Mouse (Mus musculus): ENCODE data around the gene D230025D16Rik. TPM values are rescaled to one million over a fixed set of nuclear protein-coding genes. Genes with fewer than 3 reads are reported as not detected.

Gene D230025D16Rik
- total RNA-seq, 1 experiment: 41.7 TPM

DNA sequence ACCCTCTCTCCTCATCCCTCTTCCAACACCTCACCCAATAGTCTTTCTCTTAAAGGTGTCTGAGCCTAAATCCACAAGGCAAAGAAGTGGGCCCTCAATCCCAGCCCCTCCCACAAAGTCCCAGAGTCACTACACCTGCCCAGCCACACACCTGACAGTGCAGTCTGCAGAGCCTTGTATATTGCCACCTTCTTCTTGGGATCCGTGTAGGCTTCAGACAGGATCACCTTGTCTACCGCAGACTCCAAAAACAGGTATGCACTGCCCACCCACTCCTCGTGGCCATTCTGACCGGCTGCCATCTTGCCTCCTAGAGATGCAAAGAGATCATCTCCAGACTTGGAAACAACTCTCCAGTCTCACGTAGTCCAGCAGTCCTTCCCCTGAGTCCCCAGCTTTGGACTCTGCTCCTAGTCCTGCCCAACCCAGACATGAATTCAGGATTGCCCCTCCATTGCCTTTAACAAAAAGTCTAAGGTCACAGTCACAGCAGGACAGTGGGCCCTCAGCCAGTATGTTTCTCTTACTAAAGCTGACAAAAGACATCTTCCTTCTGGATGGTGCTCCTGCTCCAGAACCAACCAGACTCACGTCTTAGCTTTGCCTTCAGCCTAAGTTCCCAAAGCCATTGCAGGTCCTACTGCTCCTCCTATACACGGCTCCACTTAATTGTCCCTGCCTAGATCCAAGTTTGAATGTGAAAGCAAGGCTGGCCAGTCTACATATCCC is 35.6 kb downstream of the D230025D16Rik start:
- in situ Hi-C loops (cut with MboI; ENCODE audit: low sequenced_read_pairs in 2 of 2, unreplicated experiment in 2 of 2): loop anchor here in 1 of 2 experiments (25.0 kb wide), 1 partner anchor 623 kb away; the partner anchor contains the start of genes Ciao2b and Rrad
- Histone ChIP-seq H3K36me3 (ENCODE audit: control insufficient read depth, insufficient read depth, low read length, poor library complexity, severe bottlenecking) (no peaks in the 10 kb centered on the region), H3K9me3 (ENCODE audit: control insufficient read depth, insufficient read depth, low read depth, low read length) (no peaks in the 10 kb centered on the region), H3K4me3 (ENCODE audit: insufficient read depth in 1 of 2, low read depth in 1 of 2, low read length in 2 of 2, poor library complexity in 1 of 2, severe bottlenecking in 1 of 2) (no peak overlapping the region), H3K9ac (ENCODE audit: insufficient read depth, low read depth, low read length, poor library complexity, severe bottlenecking) (no peak overlapping the region), H3K27ac (ENCODE audit: insufficient read depth, low read depth, low read length, poor library complexity, severe bottlenecking) (no peak overlapping the region), H3K4me1 (ENCODE audit: control insufficient read depth in 2 of 2, insufficient read depth in 2 of 2, low read length in 2 of 2, poor library complexity in 1 of 2) (peaks cover 0 to 8% of the 10 kb centered on the region in 2 experiments; a peak in 2 of 4 replicates)
- no peak for DNase-seq (ENCODE audit: low read depth, low spot score)
- TF ChIP-seq MAFK (IDR thresholded peaks at IDR 0.05; ENCODE audit: insufficient read depth, low read depth, low read length): no peak
- no peak for TF ChIP-seq CHD2 (IDR thresholded peaks at IDR 0.05; ENCODE audit: low read depth, low read length)
- no peak for TF ChIP-seq ZNF384 (IDR thresholded peaks at IDR 0.05; ENCODE audit: low read depth, low read length)
- TF ChIP-seq ZC3H11A (IDR thresholded peaks at IDR 0.05; ENCODE audit: borderline replicate concordance, low read depth, low read length): no peak
- no peak for TF ChIP-seq HCFC1 (IDR thresholded peaks at IDR 0.05; ENCODE audit: borderline replicate concordance, insufficient read depth, low read length)

- no peak for DNase-seq (ENCODE audit: low read depth, low spot score)
- Histone ChIP-seq H3K4me1 (ENCODE audit: control insufficient read depth in 2 of 2, insufficient read depth in 2 of 2, low read length in 2 of 2, poor library complexity in 1 of 2) (peaks cover 0 to 8% of the 10 kb centered on the region in 2 experiments; a peak in 2 of 4 replicates), H3K9me3 (ENCODE audit: control insufficient read depth, insufficient read depth, low read depth, low read length) (no peaks in the 10 kb centered on the region), H3K9ac (ENCODE audit: insufficient read depth, low read depth, low read length, poor library complexity, severe bottlenecking) (no peak overlapping the region), H3K27ac (ENCODE audit: insufficient read depth, low read depth, low read length, poor library complexity, severe bottlenecking) (no peak overlapping the region), H3K4me3 (ENCODE audit: insufficient read depth in 1 of 2, low read depth in 1 of 2, low read length in 2 of 2, poor library complexity in 1 of 2, severe bottlenecking in 1 of 2) (no peak overlapping the region), H3K36me3 (ENCODE audit: control insufficient read depth, insufficient read depth, low read length, poor library complexity, severe bottlenecking) (no peaks in the 10 kb centered on the region)
- TF ChIP-seq ZNF384 (IDR thresholded peaks at IDR 0.05; ENCODE audit: low read depth, low read length): peak; percentile 67
- no peak for TF ChIP-seq CHD2 (IDR thresholded peaks at IDR 0.05; ENCODE audit: low read depth, low read length)
- in situ Hi-C loops (cut with MboI; ENCODE audit: low sequenced_read_pairs in 2 of 2, unreplicated experiment in 2 of 2): loop anchor here in 1 of 2 experiments (25.0 kb wide), 1 partner anchor 624 kb away; the partner anchor contains the start of genes Ciao2b and Rrad
Observed at GRCm38 (mm10) chr8:105261326-105261980, 36.5 kb downstream of the D230025D16Rik start.

- no peak overlapping the region for H3K9ac ChIP-seq (ENCODE audit: insufficient read depth, low read depth, low read length, poor library complexity, severe bottlenecking)
- H3K9me3 ChIP-seq (ENCODE audit: control insufficient read depth, insufficient read depth, low read depth, low read length): no peaks in the 10 kb centered on the region
- no peak for DNase-seq (ENCODE audit: low read depth, low spot score)
- H3K36me3 ChIP-seq (ENCODE audit: control insufficient read depth, insufficient read depth, low read length, poor library complexity, severe bottlenecking): no peaks in the 10 kb centered on the region
- H3K4me3 ChIP-seq (ENCODE audit: insufficient read depth in 1 of 2, low read depth in 1 of 2, low read length in 2 of 2, poor library complexity in 1 of 2, severe bottlenecking in 1 of 2): no peak overlapping the region; a peak in 1 of 4 replicates
- H3K4me1 ChIP-seq (ENCODE audit: control insufficient read depth in 2 of 2, insufficient read depth in 2 of 2, low read length in 2 of 2, poor library complexity in 1 of 2): peaks cover 0 to 13% of the 10 kb centered on the region in 2 experiments; a peak in 2 of 4 replicates
- TF ChIP-seq ZC3H11A (IDR thresholded peaks at IDR 0.05; ENCODE audit: borderline replicate concordance, low read depth, low read length): no peak
- TF ChIP-seq ZNF384 (IDR thresholded peaks at IDR 0.05; ENCODE audit: low read depth, low read length): no peak
- TF ChIP-seq CHD2 (IDR thresholded peaks at IDR 0.05; ENCODE audit: low read depth, low read length): no peak
- TF ChIP-seq HCFC1 (IDR thresholded peaks at IDR 0.05; ENCODE audit: borderline replicate concordance, insufficient read depth, low read length): no peak
- TF ChIP-seq MAFK (IDR thresholded peaks at IDR 0.05; ENCODE audit: insufficient read depth, low read depth, low read length): no peak
- in situ Hi-C loops (cut with MboI; ENCODE audit: low sequenced_read_pairs in 2 of 2, unreplicated experiment in 2 of 2): loop anchor here in 1 of 2 experiments (25.0 kb wide), 1 partner anchor 626 kb away; the partner anchor contains the start of genes Ciao2b and Rrad
- H3K27ac ChIP-seq (ENCODE audit: insufficient read depth, low read depth, low read length, poor library complexity, severe bottlenecking): no peak overlapping the region
Observed at GRCm38 (mm10) chr8:105263244-105263912, 38.4 kb downstream of the D230025D16Rik start.

- Histone ChIP-seq H3K9ac (ENCODE audit: insufficient read depth, low read depth, low read length, poor library complexity, severe bottlenecking) (peak within 1 kb of the TSS; percentile 66), H3K4me3 (ENCODE audit: insufficient read depth in 1 of 2, low read depth in 1 of 2, low read length in 2 of 2, poor library complexity in 1 of 2, severe bottlenecking in 1 of 2) (peak within 1 kb of the TSS; percentile 79 to 82), H3K9me3 (ENCODE audit: control insufficient read depth, insufficient read depth, low read depth, low read length) (no peaks in the 10 kb centered on the region), H3K27ac (ENCODE audit: insufficient read depth, low read depth, low read length, poor library complexity, severe bottlenecking) (no peak within 1 kb of the TSS), H3K36me3 (ENCODE audit: control insufficient read depth, insufficient read depth, low read length, poor library complexity, severe bottlenecking) (no peaks in the 10 kb centered on the region), H3K4me1 (ENCODE audit: control insufficient read depth in 2 of 2, insufficient read depth in 2 of 2, low read length in 2 of 2, poor library complexity in 1 of 2) (peaks cover 0 to 10% of the 10 kb centered on the region in 2 experiments; a peak in 2 of 4 replicates)
- TF ChIP-seq MAFK (IDR thresholded peaks at IDR 0.05; ENCODE audit: insufficient read depth, low read depth, low read length) (no peak), CHD2 (IDR thresholded peaks at IDR 0.05; ENCODE audit: low read depth, low read length) (no peak)
- DNase-seq (ENCODE audit: low read depth, low spot score): no peak
- in situ Hi-C loops (cut with MboI; ENCODE audit: low sequenced_read_pairs in 2 of 2, unreplicated experiment in 2 of 2): loop anchor here in 1 of 2 experiments (25.0 kb wide), 1 partner anchor 627 kb away; the partner anchor contains the start of genes Ciao2b and Rrad
Observed at GRCm38 (mm10) chr8:105264024-105264982, 39.4 kb downstream of the D230025D16Rik start, which contains the start of the genes Tradd and Fbxl8. Gene Tradd (minus strand): TSS chr8:105264609. Gene Fbxl8 (plus strand): TSS chr8:105264648.

Measured in ES-E14 (cell line).